Mouse (Mus musculus) MEL (cell line): ENCODE data around the gene Rbfox3. TPM values are rescaled to one million over a fixed set of nuclear protein-coding genes. Genes with fewer than 3 reads are reported as not detected.

Experiments used
- DNase-seq: peaks from one replicate; pipeline ENCODE4 v3.0.0; 2011; ENCODE audit warnings: low read depth, low spot score
- H3K27ac ChIP-seq: 2 replicates; pipeline ENCODE4 v1.5.1; 2012; ENCODE audit warnings: low read depth, mild to moderate bottlenecking, control low read depth, low read length, moderate library complexity; ENCODE audit not compliant: control insufficient read depth
- H3K27me3 ChIP-seq, 2 experiments: fragments of 150-350 bp in 1 of 2; sonication (generic) in 1 of 2; 2 replicates each; pipeline ENCODE4 v1.6.1; 2012; ENCODE audit warnings: low read length in 2 of 2, mild to moderate bottlenecking in 2 of 2, improper control_type of control experiment in 1 of 2, moderate library complexity in 1 of 2; ENCODE audit not compliant: insufficient read depth in 2 of 2, control insufficient read depth in 1 of 2
- H3K36me3 ChIP-seq, 2 experiments: 2 replicates each; pipeline ENCODE4 v1.6.1; 2012 to 2014; ENCODE audit warnings: low read length in 2 of 2, improper control_type of control experiment in 1 of 2, inconsistent platforms in 1 of 2, mild to moderate bottlenecking in 1 of 2; ENCODE audit not compliant: insufficient read depth in 2 of 2, control insufficient read depth in 1 of 2
- H3K4me1 ChIP-seq, 2 experiments: fragments of 150-350 bp in 1 of 2; sonication (generic) in 1 of 2; 2 replicates each; pipeline ENCODE4 v1.6.1; 2012; ENCODE audit warnings: low read length in 2 of 2, improper control_type of control experiment in 1 of 2, mild to moderate bottlenecking in 1 of 2; ENCODE audit not compliant: insufficient read depth in 2 of 2, control insufficient read depth in 1 of 2
- H3K4me3 ChIP-seq, 2 experiments: fragments of 150-350 bp in 1 of 2; sonication (generic) in 1 of 2; 2 replicates each; pipeline ENCODE4 v1.5.1; 2012; ENCODE audit warnings: low read depth in 2 of 2, low read length in 2 of 2, mild to moderate bottlenecking in 2 of 2, moderate library complexity in 2 of 2, control low read depth in 1 of 2, improper control_type of control experiment in 1 of 2; ENCODE audit not compliant: control insufficient read depth in 1 of 2, insufficient read depth in 1 of 2
- H3K79me2 ChIP-seq: 2 replicates; pipeline ENCODE4 v1.6.1; 2012; ENCODE audit warnings: mild to moderate bottlenecking, low read length, moderate library complexity; ENCODE audit not compliant: control insufficient read depth, poor library complexity, insufficient read depth
- H3K9ac ChIP-seq: 2 replicates; pipeline ENCODE4 v1.6.1; 2012; ENCODE audit warnings: low read depth, mild to moderate bottlenecking, control low read depth, low read length, moderate library complexity; ENCODE audit not compliant: control insufficient read depth, poor library complexity, severe bottlenecking
- H3K9me3 ChIP-seq: fragments of 150-350 bp; sonication (generic); replicated peaks from 2 replicates; pipeline ENCODE4 v1.6.1; 2012; ENCODE audit warnings: mild to moderate bottlenecking, low read length, improper control_type of control experiment, moderate library complexity; ENCODE audit not compliant: insufficient read depth
- BHLHE40 ChIP-seq: IDR thresholded peaks from 2 replicates; pipeline ENCODE4 v1.6.1; 2012; ENCODE audit warnings: low read depth, mild to moderate bottlenecking, inconsistent platforms, low read length, improper control_type of control experiment, borderline replicate concordance
- E2F4 ChIP-seq: IDR thresholded peaks from 2 replicates; pipeline ENCODE4 v1.6.1; 2011; ENCODE audit warnings: low read depth, low read length, improper control_type of control experiment, borderline replicate concordance
- ELF1 ChIP-seq: IDR thresholded peaks from 2 replicates; pipeline ENCODE4 v1.6.1; 2014; ENCODE audit warnings: low read depth, mild to moderate bottlenecking, inconsistent platforms, low read length, improper control_type of control experiment, moderate library complexity
- ETS1 ChIP-seq: IDR thresholded peaks from 2 replicates; pipeline ENCODE4 v1.6.1; 2012; ENCODE audit warnings: low read depth, mild to moderate bottlenecking, inconsistent platforms, low read length, improper control_type of control experiment, moderate library complexity
- GATA1 ChIP-seq: IDR thresholded peaks from 2 replicates; pipeline ENCODE4 v1.6.1; 2011; ENCODE audit warnings: low read depth, low read length, improper control_type of control experiment
- HCFC1 ChIP-seq: IDR thresholded peaks from 2 replicates; pipeline ENCODE4 v1.6.1; 2012; ENCODE audit warnings: low read depth, mild to moderate bottlenecking, inconsistent platforms, low read length, improper control_type of control experiment, moderate library complexity
- JUND ChIP-seq: IDR thresholded peaks from 2 replicates; pipeline ENCODE4 v1.6.1; 2011; ENCODE audit warnings: low read depth, mild to moderate bottlenecking, improper control_type of control experiment, low read length
- KAT2A ChIP-seq: conservative IDR thresholded peaks from 2 replicates; pipeline ENCODE4 v1.6.1; 2012; ENCODE audit warnings: low read depth, low read length, improper control_type of control experiment, inconsistent platforms
- MAFK ChIP-seq: IDR thresholded peaks from 2 replicates; pipeline ENCODE4 v1.6.1; 2011; ENCODE audit warnings: low read depth, mild to moderate bottlenecking, low read length, improper control_type of control experiment, borderline replicate concordance
- MAX ChIP-seq: IDR thresholded peaks from 2 replicates; pipeline ENCODE4 v1.6.1; 2011; ENCODE audit warnings: low read length, improper control_type of control experiment
- MAZ ChIP-seq: IDR thresholded peaks from 2 replicates; pipeline ENCODE4 v1.6.1; 2012; ENCODE audit warnings: low read depth, mild to moderate bottlenecking, inconsistent platforms, low read length, improper control_type of control experiment
- MYB ChIP-seq: IDR thresholded peaks from 2 replicates; pipeline ENCODE4 v1.6.1; 2011; ENCODE audit warnings: mild to moderate bottlenecking, low read depth, low read length, improper control_type of control experiment
- MYC ChIP-seq: IDR thresholded peaks from 2 replicates; pipeline ENCODE4 v1.6.1; 2011; ENCODE audit warnings: low read depth, mild to moderate bottlenecking, low read length, improper control_type of control experiment, moderate library complexity
- NELFE ChIP-seq: IDR thresholded peaks from 2 replicates; pipeline ENCODE4 v1.6.1; 2011; ENCODE audit warnings: low read depth, low read length, improper control_type of control experiment
- NRF1 ChIP-seq: IDR thresholded peaks from 2 replicates; pipeline ENCODE4 v1.6.1; 2014; ENCODE audit warnings: low read depth, mild to moderate bottlenecking, inconsistent platforms, low read length, improper control_type of control experiment, moderate library complexity; ENCODE audit not compliant: poor library complexity, insufficient read depth, severe bottlenecking
- POLR2AphosphoS2 ChIP-seq: IDR thresholded peaks from 2 replicates; pipeline ENCODE4 v1.6.1; 2011; ENCODE audit warnings: low read length, improper control_type of control experiment
- POLR2AphosphoS5 ChIP-seq: IDR thresholded peaks from 2 replicates; pipeline ENCODE4 v1.6.1; 2012; ENCODE audit warnings: low read depth, borderline replicate concordance, mild to moderate bottlenecking, inconsistent platforms, low read length, moderate library complexity, mixed read lengths
- RAD21 ChIP-seq: IDR thresholded peaks from 2 replicates; pipeline ENCODE4 v1.6.1; 2011; ENCODE audit warnings: mild to moderate bottlenecking, low read depth, low read length, improper control_type of control experiment
- SIN3A ChIP-seq: IDR thresholded peaks from 2 replicates; pipeline ENCODE4 v1.6.1; 2012; ENCODE audit warnings: low read length, improper control_type of control experiment, inconsistent platforms
- TAL1 ChIP-seq: IDR thresholded peaks from 2 replicates; pipeline ENCODE4 v1.6.1; 2012; ENCODE audit warnings: mild to moderate bottlenecking, inconsistent platforms, low read length, moderate library complexity, mixed read lengths
- TBP ChIP-seq: IDR thresholded peaks from 2 replicates; pipeline ENCODE4 v1.8.0; 2011; ENCODE audit warnings: low read depth, low read length, improper control_type of control experiment
- UBTF ChIP-seq: IDR thresholded peaks from 2 replicates; pipeline ENCODE4 v1.6.1; 2012; ENCODE audit warnings: low read depth, mild to moderate bottlenecking, inconsistent platforms, low read length, improper control_type of control experiment, moderate library complexity, borderline replicate concordance; ENCODE audit not compliant: insufficient read depth
- USF2 ChIP-seq, 2 experiments: IDR thresholded peaks; 2 replicates each; pipeline ENCODE4 v1.6.1; 2011 to 2012; ENCODE audit warnings: improper control_type of control experiment in 2 of 2, low read length in 2 of 2, borderline replicate concordance in 1 of 2, inconsistent platforms in 1 of 2, low read depth in 1 of 2, mild to moderate bottlenecking in 1 of 2; ENCODE audit not compliant: insufficient read depth in 1 of 2
- ZC3H11A ChIP-seq: IDR thresholded peaks from 2 replicates; pipeline ENCODE4 v1.6.1; 2012; ENCODE audit warnings: low read depth, mild to moderate bottlenecking, inconsistent platforms, low read length, improper control_type of control experiment
- ZKSCAN1 ChIP-seq: IDR thresholded peaks from 2 replicates; pipeline ENCODE4 v1.6.1; 2012; ENCODE audit warnings: low read depth, mild to moderate bottlenecking, inconsistent platforms, low read length, improper control_type of control experiment, moderate library complexity
- ZMIZ1 ChIP-seq: IDR thresholded peaks from 2 replicates; pipeline ENCODE4 v1.6.1; 2012; ENCODE audit warnings: low read depth, mild to moderate bottlenecking, inconsistent platforms, low read length, improper control_type of control experiment, moderate library complexity
- ZNF384 ChIP-seq: IDR thresholded peaks from 2 replicates; pipeline ENCODE4 v1.6.1; 2012; ENCODE audit warnings: low read depth, mild to moderate bottlenecking, inconsistent platforms, low read length, improper control_type of control experiment
- polyA plus RNA-seq, 2 experiments: library from polyadenylated mRNA; stranded (reverse) in 1 of 2; unstranded in 1 of 2; fragments of >175 nt in 1 of 2; fragments of >200 nt in 1 of 2; gene quantifications; 2 replicates each; pipeline versions ENCODE4 v1.2.1 to v1.2.4; 2012; ENCODE audit warnings: low replicate concordance in 2 of 2, low read depth in 1 of 2; ENCODE audit not compliant: insufficient read length in 2 of 2, insufficient read depth in 1 of 2, missing spikeins in 1 of 2
- total RNA-seq: library from RNA; depleted of rRNA; stranded (reverse); fragments of 300-350 nt; gene quantifications from 2 replicates; pipeline ENCODE4 v1.2.3, GENCODE M21; 2012

Gene Rbfox3
- total and polyA plus RNA-seq, 3 experiments: not detected

- DNase-seq: no peak
- H3K9me3 ChIP-seq: no peaks in the 10 kb centered on the region
- peaks cover 2 to 7% of the 10 kb centered on the region in 2 experiments for H3K4me1 ChIP-seq
- no peak for TF ChIP-seq ETS1
- no peak for TF ChIP-seq KAT2A
- no peak for TF ChIP-seq E2F4
- TF ChIP-seq ELF1: no peak
- TF ChIP-seq ZMIZ1: no peak
- no peak for TF ChIP-seq JUND
- no peak for TF ChIP-seq TAL1
- no peak for TF ChIP-seq POLR2AphosphoS5
- no peak for TF ChIP-seq SIN3A
- no peak for TF ChIP-seq MYC
- no peak for TF ChIP-seq TBP
- TF ChIP-seq GATA1: no peak
- TF ChIP-seq MAFK: no peak
- no peak for TF ChIP-seq USF2 (IDR thresholded peaks at IDR 0.05; ENCODE audit: borderline replicate concordance in 1 of 2, insufficient read depth in 1 of 2, low read depth in 1 of 2, low read length in 2 of 2)
- no peak for TF ChIP-seq HCFC1
- no peak for TF ChIP-seq BHLHE40
- TF ChIP-seq RAD21: no peak
- no peak for TF ChIP-seq ZKSCAN1
- no peak for TF ChIP-seq NRF1
- H3K9ac ChIP-seq: no peak overlapping the region
- peaks cover 0 to 4% of the 10 kb centered on the region in 2 experiments; a peak in 2 of 4 replicates for H3K36me3 ChIP-seq
- H3K27ac ChIP-seq: no peak overlapping the region
- H3K27me3 ChIP-seq: no peaks in the 10 kb centered on the region
- no peak overlapping the region for H3K4me3 ChIP-seq
- H3K79me2 ChIP-seq: no peaks in the 10 kb centered on the region
Observed at GRCm38 (mm10) chr11:118451211-118451610, 460.2 kb downstream of the Rbfox3 start.

GRCm38 (mm10) chr11:118448385-118448784, 463.0 kb downstream of the Rbfox3 start:
- Histone ChIP-seq H3K27ac (no peak overlapping the region), H3K9me3 (no peaks in the 10 kb centered on the region), H3K27me3 (no peaks in the 10 kb centered on the region), H3K36me3 (no peaks in the 10 kb centered on the region), H3K4me1 (no peaks in the 10 kb centered on the region), H3K79me2 (no peaks in the 10 kb centered on the region), H3K4me3 (no peak overlapping the region), H3K9ac (no peak overlapping the region)
- DNase-seq: no peak
- TF ChIP-seq ZC3H11A (no peak), ZNF384 (no peak), MYB (no peak), BHLHE40 (no peak), E2F4 (no peak), NELFE (no peak), KAT2A (no peak), HCFC1 (no peak), MAZ (no peak), TAL1 (no peak), POLR2AphosphoS2 (no peak), POLR2AphosphoS5 (no peak), MAX (no peak), UBTF (no peak)
